Mouse (Mus musculus) forebrain, postnatal 0 days (tissue): ENCODE data around the gene Dnah1. TPM values are rescaled to one million over a fixed set of nuclear protein-coding genes. Genes with fewer than 3 reads are reported as not detected.

Experiments used
- ATAC-seq: fragments of 200-750 bp; cut with Nextera tagmentation; 2 replicates; pipeline ENCODE4 v1.8.0; 2017; ENCODE audit warnings: mild to moderate bottlenecking, moderate library complexity
- DNase-seq: peaks from one replicate; pipeline ENCODE4 v3.0.0-alpha.2; 2015
- H3K27ac ChIP-seq: fragments of 300-500 bp; sonication (generic); 2 replicates; pipeline ENCODE4 v1.5.1; 2014; ENCODE audit warnings: low read depth, mild to moderate bottlenecking, antibody characterized with exemption, low read length, moderate library complexity, mixed read lengths
- H3K27me3 ChIP-seq: fragments of 300-500 bp; sonication (generic); 2 replicates; pipeline ENCODE4 v1.6.1; 2014; ENCODE audit warnings: mild to moderate bottlenecking, low read length, mixed read lengths; ENCODE audit not compliant: insufficient read depth
- H3K36me3 ChIP-seq: fragments of 300-500 bp; sonication (generic); 2 replicates; pipeline ENCODE4 v1.6.1; 2014; ENCODE audit warnings: mild to moderate bottlenecking, moderate library complexity; ENCODE audit not compliant: insufficient read depth
- H3K4me1 ChIP-seq: fragments of 300-500 bp; sonication (generic); 2 replicates; pipeline ENCODE4 v1.6.1; 2014; ENCODE audit warnings: antibody characterized with exemption; ENCODE audit not compliant: insufficient read depth
- H3K4me2 ChIP-seq: fragments of 300-500 bp; sonication (generic); 2 replicates; pipeline ENCODE4 v1.6.1; 2014; ENCODE audit warnings: low read depth, mild to moderate bottlenecking, moderate library complexity
- H3K4me3 ChIP-seq: fragments of 300-500 bp; sonication (generic); 2 replicates; pipeline ENCODE4 v1.5.1; 2014; ENCODE audit warnings: low read depth, low read length, mixed read lengths
- H3K9ac ChIP-seq: fragments of 300-500 bp; sonication (generic); 2 replicates; pipeline ENCODE4 v1.6.1; 2014; ENCODE audit warnings: mild to moderate bottlenecking
- H3K9me3 ChIP-seq: fragments of 300-500 bp; sonication (generic); 2 replicates; pipeline ENCODE4 v1.6.1; 2016; ENCODE audit warnings: low read length
- CTCF ChIP-seq: sonication (generic); IDR thresholded peaks from 2 replicates; pipeline ENCODE4 v1.5.1; 2016; ENCODE audit warnings: antibody characterized with exemption, control low read depth, low read depth
- WGBS: fragments of 180-500 bp; shearing (Covaris S2); extraction: QIAGEN DNeasy Blood & Tissue Kit; methylation state at CpG from one replicate; pipeline ENCODE4 v1.1.7; 2014; 5-methylcytosine and 5-hydroxymethylcytosine counted together
- polyA plus RNA-seq: library from polyadenylated mRNA; unstranded; fragments of >200 nt; fragmentation: Nextera tagmentation; extraction: Ambion mirVana; gene quantifications from 2 replicates; pipeline ENCODE4 v1.2.1, GENCODE M21; 2015
- total RNA-seq: library from RNA; depleted of rRNA; stranded (reverse); fragments of >200 nt; gene quantifications from 2 replicates; pipeline ENCODE4 v1.2.3, GENCODE M21; 2014

The Dnah1 gene
- total and polyA plus RNA-seq, 2 experiments from 2014 or later, result 2.3 to 7.2 TPM

GRCm38 (mm10) chr14:31237101-31237882 is 86.4 kb downstream of the Dnah1 start:
- peaks cover 4% of the 10 kb centered on the region; the same call in 1 of the 2 replicates for H3K4me1 ChIP-seq
- no peak for DNase-seq
- H3K9me3 ChIP-seq, result no peaks in the 10 kb centered on the region
- H3K27me3 ChIP-seq, result no peaks in the 10 kb centered on the region
- H3K4me2 ChIP-seq, result no peak overlapping the region
- TF ChIP-seq CTCF, result no peak
- H3K27ac ChIP-seq, result no peak overlapping the region
- H3K4me3 ChIP-seq, result no peak overlapping the region
- ATAC-seq, result no peak
- H3K36me3 ChIP-seq, result no peaks in the 10 kb centered on the region
- 82% methylated on average over 7 of the region's 7 CpGs for WGBS
- no peak overlapping the region for H3K9ac ChIP-seq

- Histone ChIP-seq H3K4me1 (peaks cover 4% of the 10 kb centered on the region; the same call in 1 of the 2 replicates), H3K9ac (peak overlapping the region; percentile 37; the same call in 1 of the 2 replicates), H3K4me3 (no peak overlapping the region), H3K4me2 (peak overlapping the region; percentile 23; the same call in 1 of the 2 replicates), H3K9me3 (no peaks in the 10 kb centered on the region), H3K36me3 (no peaks in the 10 kb centered on the region), H3K27me3 (no peaks in the 10 kb centered on the region), H3K27ac (0 out of 2 replicates have a peak overlapping the region, but pooled peaks have one; percentile 30)
- DNase-seq (peak; percentile 92), ATAC-seq (peak; percentile 92)
- WGBS, result 22% methylated on average over 11 of the region's 11 CpGs
- TF ChIP-seq CTCF, result peak; percentile 96
Measured at GRCm38 (mm10) chr14:31233996-31234591, 89.6 kb downstream of the Dnah1 start.

- Histone ChIP-seq H3K4me1 (peaks cover 4% of the 10 kb centered on the region; the same call in 1 of the 2 replicates), H3K27me3 (no peaks in the 10 kb centered on the region), H3K9me3 (no peaks in the 10 kb centered on the region), H3K36me3 (no peaks in the 10 kb centered on the region), H3K4me2 (no peak overlapping the region), H3K4me3 (no peak overlapping the region), H3K27ac (no peak overlapping the region), H3K9ac (no peak overlapping the region)
- TF ChIP-seq CTCF, result no peak
- DNase-seq, result no peak
- no peak for ATAC-seq
- 84% methylated on average over 14 of the region's 14 CpGs for WGBS
Measured at GRCm38 (mm10) chr14:31233070-31233995, 90.4 kb downstream of the Dnah1 start.

- Histone ChIP-seq H3K4me2 (no peak overlapping the region), H3K4me1 (peaks cover 4% of the 10 kb centered on the region; the same call in 1 of the 2 replicates), H3K9ac (no peak overlapping the region), H3K27ac (no peak overlapping the region), H3K9me3 (no peaks in the 10 kb centered on the region), H3K27me3 (no peaks in the 10 kb centered on the region), H3K36me3 (no peaks in the 10 kb centered on the region), H3K4me3 (no peak overlapping the region)
- ATAC-seq, result no peak
- DNase-seq, result no peak
- TF ChIP-seq CTCF, result no peak
- WGBS, result 85% methylated on average over 13 of the region's 13 CpGs
Measured at GRCm38 (mm10) chr14:31232404-31233069, 91.2 kb downstream of the Dnah1 start.

- H3K27me3 ChIP-seq, result no peaks in the 10 kb centered on the region
- no peak overlapping the region for H3K27ac ChIP-seq
- ATAC-seq (no peak), DNase-seq (no peak)
- peaks cover 4% of the 10 kb centered on the region; the same call in 1 of the 2 replicates for H3K4me1 ChIP-seq
- H3K36me3 ChIP-seq, result no peaks in the 10 kb centered on the region
- H3K4me2 ChIP-seq, result no peak overlapping the region
- 68% methylated on average over 8 of the region's 8 CpGs for WGBS
- no peak overlapping the region for H3K4me3 ChIP-seq
- no peak for TF ChIP-seq CTCF
- H3K9me3 ChIP-seq, result no peaks in the 10 kb centered on the region
- no peak overlapping the region for H3K9ac ChIP-seq
Measured at GRCm38 (mm10) chr14:31230442-31230841, 93.3 kb downstream of the Dnah1 start.

- H3K27me3 ChIP-seq, result no peaks in the 10 kb centered on the region
- ATAC-seq, result no peak
- 85% methylated on average over 6 of the region's 6 CpGs for whole genome bisulfite sequencing
- H3K27ac ChIP-seq, result no peak overlapping the region
- H3K4me1 ChIP-seq, result no peaks in the 10 kb centered on the region
- no peak overlapping the region for H3K9ac ChIP-seq
- H3K4me3 ChIP-seq, result no peak overlapping the region
- H3K4me2 ChIP-seq, result no peak overlapping the region
- TF ChIP-seq CTCF, result no peak
- no peaks in the 10 kb centered on the region for H3K36me3 ChIP-seq
- no peaks in the 10 kb centered on the region for H3K9me3 ChIP-seq
- DNase-seq, result no peak
Measured at GRCm38 (mm10) chr14:31228234-31228633, 95.5 kb downstream of the Dnah1 start.
